Mouse (Mus musculus): ENCODE data around the gene Ulk4.

GRCm38 (mm10) chr9:121122039-121122438, 155.0 kb downstream of the Ulk4 start:
- TF ChIP-seq POLR2A (IDR thresholded peaks at IDR 0.05; ENCODE audit: extremely low read depth, insufficient read depth, low read length) (no peak), CTCF (IDR thresholded peaks at IDR 0.05; ENCODE audit: extremely low read depth, insufficient read depth, low read length) (no peak)
